Mouse (Mus musculus) spleen, adult 2 months (tissue): ENCODE results near the gene Plet1. TPM values are rescaled to one million over a fixed set of nuclear protein-coding genes. Genes with fewer than 3 reads are reported as not detected.

Source experiments
- DNase-seq, 2 experiments: peaks; one replicate each; pipeline versions ENCODE4 v3.0.0 to v3.0.0-alpha.2; 2012 to 2021; ENCODE audit warnings: low spot score in 2 of 2, low read depth in 1 of 2
- H3K27ac ChIP-seq: fragments of 200-500 bp; 2 replicates; pipeline ENCODE4 v1.5.1; 2012; ENCODE audit warnings: low read length, inconsistent platforms; ENCODE audit not compliant: insufficient read depth
- H3K27me3 ChIP-seq: fragments of 200-500 bp; 2 replicates; pipeline ENCODE4 v1.6.1; 2012; ENCODE audit warnings: mild to moderate bottlenecking, moderate library complexity, low read length, inconsistent platforms; ENCODE audit not compliant: control insufficient read depth, insufficient read depth
- H3K36me3 ChIP-seq: fragments of 200-500 bp; 2 replicates; pipeline ENCODE4 v1.6.1; 2012; ENCODE audit warnings: mild to moderate bottlenecking, low read length, inconsistent platforms; ENCODE audit not compliant: control insufficient read depth, insufficient read depth
- H3K4me1 ChIP-seq: fragments of 200-500 bp; 2 replicates; pipeline ENCODE4 v1.6.1; 2011; ENCODE audit warnings: inconsistent platforms; ENCODE audit not compliant: control insufficient read depth, insufficient read depth, insufficient read length
- H3K4me3 ChIP-seq: fragments of 200-500 bp; 2 replicates; pipeline ENCODE4 v1.5.1; 2011; ENCODE audit warnings: mild to moderate bottlenecking, inconsistent platforms; ENCODE audit not compliant: insufficient read depth, insufficient read length; ENCODE audit errors: extremely low read depth
- CTCF ChIP-seq: fragments of 200-500 bp; IDR thresholded peaks from 2 replicates; pipeline ENCODE4 v1.5.1; 2011; ENCODE audit warnings: mild to moderate bottlenecking, inconsistent platforms; ENCODE audit not compliant: insufficient read depth, insufficient read length, insufficient replicate concordance; ENCODE audit errors: extremely low read depth
- POLR2A ChIP-seq: fragments of 200-500 bp; IDR thresholded peaks from 2 replicates; pipeline ENCODE4 v1.6.1; 2011; ENCODE audit warnings: low read depth, low read length, inconsistent platforms
- WGBS: fragments of 180-500 bp; shearing (Covaris S2); methylation state at CpG from one replicate; pipeline ENCODE4 v1.1.7; 2018; 5-methylcytosine and 5-hydroxymethylcytosine counted together
- polyA plus RNA-seq: library from polyadenylated mRNA; depleted of rRNA; stranded (reverse); fragments of >200 nt; gene quantifications from 2 replicates; pipeline ENCODE4 v1.2.3, GENCODE M21; 2012; rRNA removed

Gene Plet1
- polyA plus RNA-seq, 1 experiment, result 0.14 TPM

DNA sequence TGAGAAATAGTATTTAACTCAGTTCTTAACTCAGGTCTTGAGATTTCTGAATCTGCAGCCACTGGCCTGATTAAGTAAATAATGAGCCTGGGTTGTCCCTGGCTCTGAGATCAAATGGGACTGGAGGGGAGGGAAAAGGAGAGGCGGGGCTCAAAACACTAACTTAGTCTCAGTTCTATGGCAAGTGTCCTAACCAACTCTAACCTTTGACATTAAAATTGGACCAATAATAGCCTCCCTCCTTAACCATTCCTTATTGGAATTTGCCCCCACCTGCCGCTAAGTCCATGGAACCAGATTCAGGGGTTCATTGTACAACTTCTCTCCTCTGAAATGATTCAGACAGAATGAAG, 60.7 kb downstream of the Plet1 start, which contains the start of gene Bco2:
Gene Bco2 (minus strand): TSS at position 88 of the 353 bp plus-strand sequence.
- Histone ChIP-seq H3K4me3 (peak within 1 kb of the TSS; percentile 40; the same call in 1 of the 2 replicates), H3K27ac (peak within 1 kb of the TSS; percentile 64), H3K27me3 (no peaks in the 10 kb centered on the region), H3K4me1 (peaks cover 11% of the 10 kb centered on the region), H3K36me3 (no peaks in the 10 kb centered on the region)
- no peak for TF ChIP-seq CTCF
- no peak for TF ChIP-seq POLR2A
- WGBS, result 52% methylated on average over 2 of the region's 2 CpGs
- no peak for DNase-seq

Other genes starting within 250 kb of the Plet1 start
- gene Rpl10-ps3, start 149.6 kb upstream of the Plet1 start, polyA plus RNA-seq, result 37.2 and 65.1 TPM in 2 replicates
- 27.8 and 56.4 TPM in 2 replicates for gene Pts, start 34.2 kb downstream of the Plet1 start, polyA plus RNA-seq
- 10.7 and 12.6 TPM in 2 replicates for gene Il18, start 60.3 kb downstream of the Plet1 start, polyA plus RNA-seq
- gene Bco2, start 60.7 kb downstream of the Plet1 start, polyA plus RNA-seq, result 0.54 and 0.62 TPM in 2 replicates
- not detected in 2 replicates for gene Tex12, start 66.8 kb downstream of the Plet1 start, polyA plus RNA-seq
- gene Sdhd, start 109.3 kb downstream of the Plet1 start, polyA plus RNA-seq, result 70.6 and 73.2 TPM in 2 replicates
- 39.0 and 67.3 TPM in 2 replicates for gene Timm8b, start 109.4 kb downstream of the Plet1 start, polyA plus RNA-seq
- gene Pih1d2, start 122.8 kb downstream of the Plet1 start, polyA plus RNA-seq, result 0.07 and 0.18 TPM in 2 replicates
- 4.0 and 4.4 TPM in 2 replicates for gene Nkapd1, start 122.9 kb downstream of the Plet1 start, polyA plus RNA-seq
- 4.9 and 5.2 TPM in 2 replicates for gene Dlat, start 165.3 kb downstream of the Plet1 start, polyA plus RNA-seq
- 0.35 and 0.73 TPM in 2 replicates for gene Dixdc1, start 245.0 kb downstream of the Plet1 start, polyA plus RNA-seq